Mouse (Mus musculus): Measurements from ENCODE around the gene Rsph3a.

DNA sequence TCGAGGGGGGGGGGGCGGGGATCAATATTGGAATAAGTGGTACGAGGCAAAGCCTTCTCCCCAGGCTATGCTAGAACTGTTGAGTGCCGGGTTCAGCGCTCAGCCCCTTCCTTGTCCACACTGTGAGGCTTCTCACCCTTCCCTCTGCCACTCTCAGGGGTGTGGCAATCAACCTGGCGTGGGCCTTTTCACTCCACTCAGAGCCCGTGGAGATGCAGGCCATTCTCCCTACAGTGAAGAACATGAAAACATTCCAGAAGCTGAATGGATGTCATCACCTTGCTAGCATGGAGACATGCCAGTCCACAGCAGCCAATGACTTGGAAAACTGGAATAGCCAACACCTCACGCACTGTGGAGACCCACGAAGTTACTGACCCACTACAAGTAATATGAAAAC lies 29.6 kb upstream of the Rsph3a start:
- TF ChIP-seq CTCF (IDR thresholded peaks at IDR 0.05; ENCODE audit: borderline replicate concordance, control insufficient read depth, extremely low read depth, insufficient read depth, low read length, poor library complexity) = no peak
- TF ChIP-seq POLR2A (IDR thresholded peaks at IDR 0.05; ENCODE audit: control insufficient read depth, extremely low read depth, insufficient read depth, low read length, poor library complexity) = no peak
